Mouse (Mus musculus) megakaryocyte, embryonic 14.5 days (primary cell): Measurements from ENCODE around the gene Nlrc3. TPM values are rescaled to one million over a fixed set of nuclear protein-coding genes. Genes with fewer than 3 reads are reported as not detected.
"Not testable (repeated sequence)": the region's sequence is repeated elsewhere in the genome, so short reads cannot be mapped to it uniquely, and the experiment has no call there.

ENCODE experiments used
- H3K27me3 ChIP-seq: replicated peaks from 2 replicates; pipeline ENCODE3; 2012; ENCODE audit warnings: inconsistent platforms
- H3K36me3 ChIP-seq: replicated peaks from 2 replicates; pipeline ENCODE3; 2012; ENCODE audit warnings: low read length, inconsistent platforms, mixed read lengths
- H3K4me1 ChIP-seq: 2 replicates; pipeline ENCODE4 v1.6.1; 2012; ENCODE audit warnings: inconsistent platforms
- H3K4me3 ChIP-seq: replicated peaks from 2 replicates; pipeline ENCODE3; 2012; ENCODE audit warnings: moderate library complexity, mild to moderate bottlenecking, inconsistent platforms
- H3K9me3 ChIP-seq: 2 replicates; pipeline ENCODE4 v1.6.1; 2012; ENCODE audit warnings: inconsistent platforms
- FLI1 ChIP-seq: IDR thresholded peaks from 2 replicates; pipeline ENCODE4 v1.6.1; 2012; ENCODE audit warnings: low read length, inconsistent platforms, mixed read lengths
- GATA1 ChIP-seq: IDR thresholded peaks from 3 replicates; pipeline ENCODE4 v1.6.1; 2012; ENCODE audit warnings: mixed read lengths, low read length, inconsistent platforms, borderline replicate concordance
- polyA plus RNA-seq: library from polyadenylated mRNA; stranded (reverse); fragments of >175 nt; gene quantifications from 2 replicates; pipeline ENCODE4 v1.2.3, GENCODE M21; 2012; ENCODE audit warnings: low replicate concordance; ENCODE audit not compliant: insufficient read depth

Nlrc3 gene
- polyA plus RNA-seq = 0.31 TPM in 1 of 2 replicates, not detected in the other

DNA sequence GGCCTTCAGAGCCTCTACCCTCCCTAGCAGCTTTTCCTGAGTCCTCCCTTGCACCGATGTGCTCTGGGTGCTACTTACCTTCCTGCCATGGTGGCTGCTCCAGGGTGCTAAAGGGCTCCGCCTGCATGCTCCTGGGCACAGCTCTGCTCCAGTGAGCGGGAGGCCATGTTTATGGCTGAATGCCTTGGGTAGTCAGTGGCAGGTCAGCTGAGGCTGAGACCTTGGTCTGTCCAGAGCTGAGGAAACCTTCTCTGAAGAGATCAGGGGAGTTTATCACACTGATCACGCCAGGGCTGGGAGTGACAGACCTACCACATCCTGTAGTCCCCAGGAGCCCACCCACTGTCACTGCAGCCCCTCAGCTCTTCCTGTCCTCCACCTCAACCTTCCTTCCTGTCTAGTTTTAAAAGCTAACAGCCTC lies at the start of gene Nlrc3:
Nlrc3 (minus strand) TSS at position 382 of the 421 bp plus-strand sequence.
- Histone ChIP-seq H3K36me3 (peaks cover 45% of the 10 kb centered on the region), H3K4me1 (peaks cover 64% of the 10 kb centered on the region), H3K27me3 (no peaks in the 10 kb centered on the region), H3K9me3 (no peaks in the 10 kb centered on the region), H3K4me3 (peak within 1 kb of the TSS; percentile 89)
- TF ChIP-seq FLI1 (no peak), GATA1 (no peak)

DNA sequence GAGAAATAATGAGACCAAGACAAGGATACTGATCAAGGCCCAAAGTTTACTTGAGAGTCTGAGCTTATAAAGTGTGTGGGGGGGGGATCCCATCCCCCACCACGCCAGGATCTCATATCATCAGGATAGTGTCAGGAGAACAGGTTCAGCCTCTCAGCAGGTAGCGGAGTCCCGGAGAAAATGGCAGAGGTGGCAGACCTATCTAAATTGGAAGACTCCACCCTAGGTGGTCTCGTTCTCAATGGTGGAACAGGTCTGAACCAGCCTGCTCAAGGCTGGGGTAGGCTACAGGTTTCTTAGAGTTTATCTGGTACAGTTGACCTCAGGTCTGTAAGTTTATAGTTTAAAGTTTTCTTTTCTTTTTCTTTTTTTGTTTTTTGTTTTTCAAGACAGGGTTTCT lies 46.3 kb upstream of the Nlrc3 start:
- no peak overlapping the region for H3K4me3 ChIP-seq

DNA sequence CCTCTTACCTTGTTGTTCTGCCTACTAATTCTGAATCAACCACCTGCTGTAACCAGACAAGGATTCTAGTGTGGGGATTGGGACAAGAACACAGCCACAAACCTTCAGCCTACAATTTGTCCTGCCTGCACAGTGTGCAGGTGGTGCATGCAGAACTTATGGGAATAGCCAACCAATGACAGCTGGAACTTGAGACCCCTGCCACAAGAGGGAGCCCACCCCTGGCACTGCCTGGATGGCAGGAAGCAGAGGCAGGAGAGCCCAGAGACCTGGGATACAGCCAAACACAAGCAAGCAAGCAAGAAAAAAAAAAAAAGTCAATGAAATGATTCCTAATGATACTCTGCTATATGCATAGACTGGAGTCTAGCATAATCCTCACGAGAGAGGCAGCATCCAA lies 44.8 kb upstream of the Nlrc3 start:
- TF ChIP-seq GATA1 (no peak), FLI1 (no peak)
- Histone ChIP-seq H3K9me3 (peaks cover 3% of the 10 kb centered on the region), H3K4me1 (no peaks in the 10 kb centered on the region; the same call in 1 of the 2 replicates), H3K36me3 (no peaks in the 10 kb centered on the region), H3K4me3 (no peak overlapping the region), H3K27me3 (peaks cover 3% of the 10 kb centered on the region)

More for the DNA sequence above, 46.3 kb upstream of the Nlrc3 start:
- Histone ChIP-seq H3K9me3 (0 out of 2 replicates have a peak, but pooled peaks cover 3% of the 10 kb centered on the region), H3K27me3 (peaks cover 3% of the 10 kb centered on the region), H3K36me3 (no peaks in the 10 kb centered on the region), H3K4me1 (peaks cover 14% of the 10 kb centered on the region)
- TF ChIP-seq FLI1 (no peak), GATA1 (no peak)

DNA sequence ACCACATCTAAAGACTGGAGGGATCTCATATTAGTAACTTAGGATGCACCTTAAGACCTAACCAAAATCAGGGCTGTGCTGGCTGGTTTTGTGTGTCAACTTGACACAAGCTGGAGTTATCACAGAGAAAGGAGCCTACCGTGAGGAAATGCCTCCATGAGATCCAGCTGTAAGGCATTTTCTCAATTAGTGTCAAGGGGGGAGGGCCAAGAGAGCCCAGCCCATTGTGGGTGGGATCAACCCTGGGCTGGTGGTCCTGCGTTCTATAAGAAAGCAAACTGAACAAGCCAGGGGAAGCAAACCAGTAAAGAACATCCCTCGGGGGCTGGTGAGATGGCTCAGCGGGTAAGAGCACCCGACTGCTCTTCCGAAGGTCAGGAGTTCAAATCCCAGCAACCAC lies 41.0 kb upstream of the Nlrc3 start:
- H3K27me3 ChIP-seq, H3K36me3 ChIP-seq, H3K4me3 ChIP-seq: not testable (repeated sequence)

DNA sequence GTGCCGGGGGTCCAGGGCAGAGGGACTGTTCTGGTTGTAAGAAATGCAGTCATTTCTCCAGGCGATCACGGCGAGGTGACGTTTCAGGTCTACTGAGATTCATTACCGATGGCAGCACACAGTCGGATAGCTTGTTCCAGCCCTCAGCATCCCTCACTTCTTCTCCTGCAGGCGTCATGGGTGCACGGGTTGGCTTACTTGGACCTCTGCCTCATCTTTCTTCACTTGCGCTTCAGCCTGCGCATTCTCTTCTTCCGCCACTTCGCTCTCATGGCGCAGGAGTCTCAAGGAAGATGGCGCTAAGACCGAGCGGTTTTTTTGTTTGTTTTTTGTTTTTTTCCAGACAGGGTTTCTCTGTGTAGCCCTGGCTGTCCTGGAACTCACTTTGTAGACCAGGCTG lies 40.4 kb upstream of the Nlrc3 start:
- peaks cover 23% of the 10 kb centered on the region for H3K9me3 ChIP-seq
- H3K4me1 ChIP-seq, H3K27me3 ChIP-seq, H3K36me3 ChIP-seq: not testable (repeated sequence)
- peak overlapping the region; percentile 50 for H3K4me3 ChIP-seq

More for the DNA sequence above, 41.0 kb upstream of the Nlrc3 start:
- peaks cover 23% of the 10 kb centered on the region for H3K9me3 ChIP-seq
- not testable (repeated sequence) for H3K4me1 ChIP-seq

DNA sequence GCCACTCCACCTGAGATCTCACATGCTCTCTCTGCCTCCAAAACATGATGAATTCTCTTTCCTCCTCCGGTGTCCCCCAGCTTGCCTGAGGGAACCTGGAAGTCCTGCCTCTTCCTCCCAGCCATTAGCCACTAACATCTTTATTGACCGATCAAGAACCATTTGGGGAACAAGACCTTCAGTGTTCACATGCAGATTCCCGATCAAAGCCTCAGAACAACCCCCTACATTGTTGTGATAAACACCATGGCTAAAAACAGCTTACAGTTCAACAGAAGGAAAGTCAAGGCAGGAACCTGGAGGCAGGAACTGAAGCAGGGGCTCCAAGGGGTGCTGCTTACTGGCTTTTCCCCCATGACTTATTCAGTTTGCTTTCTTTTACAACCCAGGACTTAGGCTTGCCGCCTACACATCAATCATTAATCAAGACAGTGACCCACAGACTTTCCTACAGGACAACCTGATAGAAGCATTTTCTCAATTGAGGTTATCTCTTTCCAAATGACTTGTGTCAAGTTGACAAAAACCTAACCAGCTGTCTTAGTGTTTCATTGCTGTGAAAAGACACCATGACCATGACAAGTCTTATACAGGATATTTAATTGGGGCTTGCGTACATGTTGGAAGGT lies 37.7 kb upstream of the Nlrc3 start:
- peaks cover 20% of the 10 kb centered on the region for H3K9me3 ChIP-seq
- H3K4me1 ChIP-seq = peaks cover 10% of the 10 kb centered on the region
- peaks cover 3% of the 10 kb centered on the region for H3K27me3 ChIP-seq
- peaks cover 4% of the 10 kb centered on the region for H3K36me3 ChIP-seq
- TF ChIP-seq FLI1 (no peak), GATA1 (no peak)
- no peak overlapping the region for H3K4me3 ChIP-seq

DNA sequence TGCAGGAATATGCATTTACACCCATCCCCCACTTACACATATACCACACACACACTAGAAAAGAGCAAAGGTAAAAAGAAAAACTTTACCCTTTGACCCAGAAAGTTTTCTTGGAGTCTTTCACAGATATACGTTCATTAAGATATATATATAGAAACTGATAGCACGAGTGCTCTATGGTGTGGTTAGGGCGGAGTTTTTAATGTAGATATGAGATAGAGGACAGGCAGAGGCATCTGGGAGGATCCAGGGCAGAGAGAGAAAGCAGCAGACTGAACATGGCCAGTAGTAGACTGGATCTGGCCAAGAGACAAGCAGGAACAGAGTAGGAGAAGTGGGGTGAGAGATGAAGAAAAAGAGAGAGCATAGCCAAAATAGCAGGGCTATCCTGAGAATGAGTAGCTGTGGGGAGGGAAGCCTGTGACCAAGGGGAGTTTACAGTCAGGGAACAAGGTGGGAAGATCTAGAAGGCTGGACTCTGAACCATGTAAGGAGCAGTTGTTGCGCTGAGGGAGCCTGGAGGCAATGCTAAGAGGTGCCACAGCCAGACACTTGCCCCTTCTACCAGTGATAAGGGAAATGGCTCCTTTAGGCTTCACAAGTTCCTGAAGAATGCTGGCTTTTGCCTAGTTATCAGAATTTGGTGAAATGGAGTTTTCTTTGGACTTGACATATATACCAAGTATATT lies 36.6 kb upstream of the Nlrc3 start:
- Histone ChIP-seq H3K27me3 (no peaks in the 10 kb centered on the region), H3K4me3 (peak overlapping the region; percentile 12), H3K36me3 (peaks cover 4% of the 10 kb centered on the region), H3K9me3 (peaks cover 29% of the 10 kb centered on the region), H3K4me1 (peaks cover 10% of the 10 kb centered on the region)
- TF ChIP-seq GATA1 = no peak

DNA sequence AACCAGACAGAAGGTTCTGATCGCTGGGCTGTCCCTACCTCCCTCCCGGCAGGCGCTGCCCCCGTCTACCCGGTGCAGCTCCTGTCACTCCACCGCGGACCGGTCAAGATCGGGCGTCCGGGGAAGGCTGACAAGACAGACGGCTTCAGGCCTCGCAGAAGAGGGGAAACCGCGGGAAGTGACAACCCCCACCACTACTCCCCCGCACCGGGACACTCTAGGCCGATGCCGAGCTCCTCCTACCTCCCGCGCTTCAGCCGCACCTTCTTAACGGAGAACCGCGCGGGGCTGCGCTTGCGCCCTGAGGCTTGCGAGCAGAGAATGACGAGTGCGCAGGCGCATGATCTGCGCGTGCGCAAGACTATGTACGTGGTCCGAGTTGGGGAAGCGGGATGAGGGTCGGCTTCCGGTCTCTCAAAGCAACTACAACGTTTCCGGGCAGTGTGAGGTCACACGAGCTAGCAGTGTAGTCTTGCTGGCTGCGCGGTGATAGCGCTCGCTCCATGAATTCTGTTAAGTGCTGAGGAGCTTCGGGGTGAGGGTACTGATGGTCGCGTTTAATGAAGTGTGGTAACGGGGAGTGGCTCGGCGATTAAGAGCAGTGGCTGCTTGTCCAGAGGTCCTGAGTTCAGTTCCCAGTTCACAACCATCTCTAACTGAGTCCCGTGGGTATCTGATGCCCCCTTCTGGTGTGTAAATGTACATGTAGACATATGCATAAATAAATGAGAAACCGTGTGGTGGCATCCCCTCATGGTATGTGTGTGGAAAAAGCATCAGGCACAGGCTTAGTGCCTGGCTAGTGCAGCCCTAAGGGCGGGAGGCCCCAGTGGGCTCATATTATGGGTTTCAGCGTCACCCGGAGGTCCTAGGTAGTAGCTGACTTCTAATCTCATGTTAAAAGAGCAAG lies 27.3 kb upstream of the Nlrc3 start, which contains the start of gene Slx4:
Slx4 (minus strand) TSS at position 282 of the 910 bp plus-strand sequence.
- Histone ChIP-seq H3K36me3 (peaks cover 32% of the 10 kb centered on the region), H3K4me1 (peaks cover 48% of the 10 kb centered on the region), H3K4me3 (peak within 1 kb of the TSS; percentile 96), H3K9me3 (peaks cover 13% of the 10 kb centered on the region), H3K27me3 (no peaks in the 10 kb centered on the region)
- no peak for TF ChIP-seq GATA1
- TF ChIP-seq FLI1 = peak; percentile 82; the same call in 1 of the 2 replicates

DNA sequence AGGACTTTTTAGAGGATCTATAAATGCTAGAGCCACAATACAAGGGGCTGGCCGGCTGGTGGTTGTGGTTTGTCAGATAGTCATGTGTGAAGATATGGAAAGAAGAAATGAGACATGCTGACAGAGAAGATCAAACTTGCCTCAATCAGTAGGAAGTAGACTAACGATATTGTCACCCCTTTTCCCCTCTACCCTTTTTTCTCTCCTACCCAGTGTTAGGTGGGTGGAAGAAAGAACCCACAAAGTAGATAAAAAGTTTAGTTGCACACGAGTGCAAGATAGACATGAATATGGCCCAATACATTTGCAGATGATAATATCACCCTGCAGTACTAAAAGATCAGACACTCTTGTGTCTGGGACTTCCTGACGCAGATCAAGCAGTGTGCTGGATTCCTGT lies 12.0 kb upstream of the Nlrc3 start:
- Histone ChIP-seq H3K4me3 (no peak overlapping the region), H3K36me3 (peaks cover 96% of the 10 kb centered on the region)
- TF ChIP-seq GATA1 (no peak), FLI1 (no peak)

DNA sequence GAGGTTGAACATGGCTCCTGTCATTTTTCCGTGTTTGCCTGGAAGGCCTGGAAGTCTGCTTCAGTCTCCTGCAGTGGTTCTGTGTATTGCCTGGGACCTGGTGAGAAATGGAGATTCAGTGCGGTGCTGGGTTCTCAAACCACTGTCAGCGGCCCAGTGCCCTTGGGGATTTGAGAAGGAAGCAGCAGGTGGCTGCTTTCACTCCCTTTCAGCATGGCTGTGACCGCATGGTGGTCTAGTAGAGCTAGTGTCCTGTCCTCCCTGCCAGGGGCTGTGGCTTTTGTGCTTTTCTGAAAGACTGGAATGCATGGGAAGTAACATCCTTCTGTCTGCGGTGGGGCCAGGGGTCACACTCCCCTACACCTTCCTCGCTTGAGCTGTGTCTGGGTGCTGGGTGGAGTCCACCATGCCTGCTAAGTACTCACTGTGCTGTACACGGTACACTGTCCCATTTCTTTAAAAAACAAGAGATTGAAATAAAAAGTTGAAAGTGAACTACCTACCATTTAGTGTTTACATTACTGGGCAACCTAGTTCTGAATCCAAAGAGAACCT lies 6.8 kb upstream of the Nlrc3 start:
- H3K27me3 ChIP-seq = no peaks in the 10 kb centered on the region
- H3K4me3 ChIP-seq = no peak overlapping the region
- no peak for TF ChIP-seq GATA1
- no peaks in the 10 kb centered on the region for H3K9me3 ChIP-seq
- H3K4me1 ChIP-seq = peaks cover 43% of the 10 kb centered on the region
- peaks cover 99% of the 10 kb centered on the region for H3K36me3 ChIP-seq

More for the DNA sequence above, 12.0 kb upstream of the Nlrc3 start:
- H3K4me1 ChIP-seq = peaks cover 4% of the 10 kb centered on the region
- no peaks in the 10 kb centered on the region for H3K27me3 ChIP-seq
- H3K9me3 ChIP-seq = no peaks in the 10 kb centered on the region
